Mouse (Mus musculus): ENCODE data around the gene Kcna2. TPM values are rescaled to one million over a fixed set of nuclear protein-coding genes. Genes with fewer than 3 reads are reported as not detected.

Gene Kcna2
- 1 to 10 TPM; 1.1 to 1.5 TPM for total RNA-seq (2021)
- long read RNA-seq, experiment 1, partial matches to known transcripts = 0 of 1 reads
- long read RNA-seq, experiment 1, other reads (novel, unspliced or antisense) = 1 of 1 reads
- long read RNA-seq, experiment 2 = 0 reads

- no peak for DNase-seq
- intact Hi-C loops (cut with DNase I) = no loop called here
Measured at GRCm38 (mm10) chr3:107100811-107101455, at the start of gene Kcna2. Kcna2 (plus strand) TSS chr3:107101146.

DNA sequence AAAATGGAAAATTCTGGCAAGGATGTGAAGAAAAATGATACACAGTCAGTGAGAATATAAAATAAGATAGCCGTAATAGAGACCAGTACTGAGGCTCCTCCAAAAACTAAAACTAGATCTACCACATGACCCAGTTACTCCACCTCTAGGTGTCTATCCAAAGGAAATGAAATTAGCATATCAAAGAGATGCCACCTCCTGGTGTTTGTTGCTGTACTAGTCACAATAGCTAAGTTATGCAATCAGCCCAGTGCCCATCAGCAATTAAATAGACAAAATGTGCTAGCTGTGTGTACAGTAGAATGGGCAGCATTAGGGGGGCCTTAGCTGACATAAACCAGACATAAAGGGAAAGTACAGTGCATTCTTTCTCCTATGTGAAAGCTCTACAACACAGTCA is 39.5 kb upstream of the Kcna2 start:
- intact Hi-C loops (cut with DNase I) = no loop called here
- DNase-seq = no peak

DNA sequence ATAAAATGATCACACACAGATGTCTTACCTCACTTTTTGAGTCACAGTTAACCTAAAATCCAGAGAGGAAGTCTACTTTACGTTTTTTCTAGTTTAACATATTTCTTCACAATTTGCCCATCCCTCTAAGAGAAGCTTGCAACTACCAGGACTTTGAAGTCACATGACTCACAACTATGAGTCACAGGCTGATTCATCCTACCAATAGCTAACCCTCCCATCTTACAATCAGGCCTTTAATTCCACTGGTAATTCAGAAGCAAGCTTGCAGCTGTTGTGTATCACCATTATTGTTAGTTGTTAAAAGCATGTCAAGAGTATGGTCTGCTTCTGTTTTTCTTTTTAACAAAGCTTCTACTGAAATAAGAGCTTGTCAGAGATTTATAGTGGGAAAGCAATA is 38.2 kb upstream of the Kcna2 start:
- DNase-seq = no peak
- intact Hi-C loops (cut with DNase I) = no loop called here

- intact Hi-C loops (cut with DNase I) = no loop called here
- DNase-seq = no peak
Measured at GRCm38 (mm10) chr3:107065510-107066095, 35.3 kb upstream of the Kcna2 start.

GRCm38 (mm10) chr3:107066165-107066850 is 34.6 kb upstream of the Kcna2 start:
- DNase-seq = no peak
- intact Hi-C loops (cut with DNase I) = no loop called here

GRCm38 (mm10) chr3:107067245-107067644 is 33.7 kb upstream of the Kcna2 start:
- intact Hi-C loops (cut with DNase I) = no loop called here
- no peak for DNase-seq

DNA sequence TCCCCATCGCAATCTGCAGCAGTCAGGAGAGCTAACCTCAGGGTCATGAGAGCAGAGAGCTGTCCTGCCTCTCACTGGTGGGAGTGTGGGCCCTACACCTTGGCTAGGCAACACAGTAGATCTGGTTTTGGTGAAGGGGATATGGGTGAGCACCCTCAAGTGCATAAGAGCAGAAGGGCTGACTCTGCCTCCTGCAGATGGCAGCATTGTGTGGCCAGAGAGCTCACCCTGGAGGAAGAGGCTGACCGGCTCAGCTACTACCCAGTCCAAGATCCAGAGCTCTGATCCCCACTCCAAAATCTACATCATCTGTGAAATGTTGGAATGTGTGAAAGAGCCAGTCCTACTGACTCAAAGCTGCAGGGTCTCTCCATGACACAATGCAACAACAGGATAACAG is 27.1 kb upstream of the Kcna2 start:
- no peak for DNase-seq
- intact Hi-C loops (cut with DNase I) = no loop called here

DNA sequence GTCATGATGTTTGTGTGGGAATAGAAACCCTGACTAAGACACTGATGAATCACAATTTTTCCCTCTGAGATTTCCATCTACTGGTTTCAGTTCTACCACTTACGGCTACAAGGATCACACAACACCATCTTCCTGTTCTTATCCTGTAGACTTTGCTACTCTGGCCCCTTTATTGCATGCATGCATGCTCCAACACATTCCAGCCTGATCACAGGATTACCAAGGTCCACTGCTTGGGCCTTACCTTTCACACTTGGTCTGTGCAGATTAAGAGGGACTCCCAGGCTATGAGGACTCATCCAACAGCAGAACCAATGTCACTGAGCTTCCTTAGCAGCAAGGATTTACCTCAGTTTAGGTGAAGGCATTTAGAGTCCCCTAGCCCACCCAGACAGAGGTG is 25.2 kb upstream of the Kcna2 start:
- intact Hi-C loops (cut with DNase I) = no loop called here
- no peak for DNase-seq

- intact Hi-C loops (cut with DNase I) = no loop called here
Measured at GRCm38 (mm10) chr3:107076658-107077057, 24.3 kb upstream of the Kcna2 start.

DNA sequence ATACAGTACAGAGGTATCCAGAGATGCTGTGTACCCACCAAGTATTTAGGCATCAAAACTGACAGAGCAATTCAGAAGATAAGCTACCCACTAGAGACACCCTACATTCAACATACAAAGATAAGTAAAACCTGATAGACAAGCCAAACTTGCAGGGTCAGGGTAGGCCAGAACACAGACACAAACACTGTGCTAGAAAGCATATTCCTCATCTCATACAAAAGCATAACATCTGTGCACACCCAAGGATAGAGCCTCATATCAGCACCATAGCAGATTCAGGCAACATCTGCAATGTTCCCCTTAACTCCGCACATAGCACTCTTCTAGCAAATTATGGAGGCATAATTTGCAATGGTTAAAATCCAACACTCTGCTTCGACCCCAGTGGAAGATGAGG is 23.8 kb upstream of the Kcna2 start:
- intact Hi-C loops (cut with DNase I) = no loop called here
- DNase-seq = no peak

More at GRCm38 (mm10) chr3:107076658-107077057, 24.3 kb upstream of the Kcna2 start:
- DNase-seq = no peak

GRCm38 (mm10) chr3:107080803-107081202 is 20.1 kb upstream of the Kcna2 start:
- DNase-seq = no peak
- intact Hi-C loops (cut with DNase I) = no loop called here

GRCm38 (mm10) chr3:107081227-107081626 is 19.7 kb upstream of the Kcna2 start:
- DNase-seq = no peak

DNA sequence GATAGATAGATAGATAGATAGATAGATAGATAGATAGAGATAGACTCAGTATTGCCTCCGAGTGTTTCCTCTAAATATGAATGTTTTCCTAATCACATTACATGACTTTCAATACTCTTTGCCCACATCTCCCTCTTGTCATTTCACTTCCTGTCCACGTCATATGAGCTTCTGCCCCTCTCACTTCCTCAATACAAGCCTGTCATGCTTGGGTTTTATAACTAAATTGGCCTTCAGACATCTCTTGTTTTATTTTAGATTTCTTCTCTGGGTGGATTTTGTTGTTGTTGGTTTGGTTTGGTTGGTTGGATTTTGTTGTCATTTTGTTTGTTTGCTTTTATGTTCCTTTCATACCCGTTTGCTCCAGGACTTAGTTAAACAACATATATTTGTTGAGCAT is 16.4 kb upstream of the Kcna2 start:
- no peak for DNase-seq
- intact Hi-C loops (cut with DNase I) = no loop called here

More at GRCm38 (mm10) chr3:107081227-107081626, 19.7 kb upstream of the Kcna2 start:
- intact Hi-C loops (cut with DNase I) = no loop called here

GRCm38 (mm10) chr3:107087410-107087809 is 13.5 kb upstream of the Kcna2 start:
- intact Hi-C loops (cut with DNase I) = no loop called here

DNA sequence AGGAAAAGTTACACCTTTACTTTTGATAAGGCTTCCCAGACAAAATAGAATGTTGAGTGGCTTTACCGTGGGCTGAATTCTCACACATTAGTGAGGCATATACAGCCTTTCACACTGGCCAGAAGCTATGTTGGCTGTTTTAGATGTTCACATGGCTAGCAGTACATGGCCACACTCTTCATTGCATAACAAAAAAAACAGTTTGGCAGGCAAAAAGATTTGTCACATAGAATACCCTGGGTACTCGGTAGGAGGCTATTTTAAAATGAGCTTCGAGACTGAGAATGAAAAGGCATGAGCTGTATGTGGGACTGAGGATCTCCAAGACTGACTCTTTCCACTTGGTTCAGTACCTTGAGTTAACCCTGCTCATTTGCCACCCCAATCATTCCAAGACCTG is 12.1 kb upstream of the Kcna2 start:
- DNase-seq = no peak
- intact Hi-C loops (cut with DNase I) = no loop called here

More at GRCm38 (mm10) chr3:107087410-107087809, 13.5 kb upstream of the Kcna2 start:
- no peak for DNase-seq

DNA sequence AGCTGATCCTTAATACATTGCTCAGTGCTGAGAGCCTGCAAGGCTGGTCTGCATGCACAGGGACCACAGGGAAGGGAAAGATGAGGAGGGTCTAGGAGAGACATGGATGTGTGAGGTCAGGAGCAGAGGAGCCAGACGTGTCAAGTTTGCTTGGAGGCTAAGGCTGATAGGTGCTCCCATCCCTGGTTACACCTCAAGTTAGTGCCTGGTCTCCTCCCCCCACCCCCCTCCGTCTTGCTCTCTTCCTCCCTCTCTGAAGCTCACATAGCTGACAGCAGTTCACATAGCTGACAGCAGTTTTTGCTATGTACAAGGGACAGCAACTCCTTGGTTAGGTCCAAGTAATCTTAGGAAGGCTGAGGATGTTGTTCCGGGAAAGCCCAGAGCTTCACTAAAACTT is 11.5 kb upstream of the Kcna2 start:
- no peak for DNase-seq
- intact Hi-C loops (cut with DNase I) = no loop called here

DNA sequence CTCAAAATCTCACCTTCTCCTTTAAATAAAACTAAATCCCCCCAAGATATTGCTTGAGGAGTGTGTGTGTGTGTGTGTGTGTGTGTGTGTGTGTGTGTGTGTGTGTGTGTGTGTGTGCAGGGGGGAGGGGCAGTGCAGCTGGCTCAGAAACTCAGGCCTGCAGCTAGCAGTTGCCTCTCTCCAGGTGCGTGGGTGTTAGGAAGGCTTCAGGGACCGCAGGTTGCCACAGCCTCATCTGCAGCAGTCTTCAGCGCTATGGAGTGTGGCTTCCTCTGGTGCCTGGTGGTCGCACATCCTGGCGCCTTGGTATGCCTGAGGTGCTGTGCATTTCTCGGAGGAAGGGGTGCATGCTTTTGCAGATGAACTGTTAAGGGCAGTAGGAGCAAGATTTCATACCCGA is 10.9 kb upstream of the Kcna2 start:
- no peak for DNase-seq
- intact Hi-C loops (cut with DNase I) = loop anchor here (5.0 kb wide), 1 partner anchor 377 kb away; no protein-coding TSS in a partner anchor

- DNase-seq = no peak
- intact Hi-C loops (cut with DNase I) = loop anchor here (5.0 kb wide), 1 partner anchor 377 kb away; no protein-coding TSS in a partner anchor
Measured at GRCm38 (mm10) chr3:107090403-107091150, 10.4 kb upstream of the Kcna2 start.

DNA sequence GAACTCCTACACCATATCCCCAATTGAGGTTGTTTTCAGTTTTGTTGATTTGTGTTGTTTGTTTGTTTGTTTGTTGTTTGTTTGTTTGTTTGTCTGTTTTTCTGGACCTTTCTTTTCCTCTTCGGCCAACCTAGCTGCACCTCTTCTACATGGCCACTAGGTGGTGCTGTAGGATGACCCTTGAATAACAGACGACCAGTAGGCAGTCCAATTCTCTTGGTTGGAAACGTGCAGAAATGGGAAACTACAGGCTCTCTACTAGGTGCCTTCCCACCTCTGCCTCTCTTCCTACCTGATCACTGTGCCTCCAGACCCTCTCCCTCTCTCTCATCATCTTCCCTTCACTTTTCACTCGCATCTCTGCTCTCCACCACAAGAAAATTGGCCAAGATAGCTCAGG is 6.9 kb upstream of the Kcna2 start:
- no peak for DNase-seq
- intact Hi-C loops (cut with DNase I) = loop anchor here (1.0 to 5.0 kb wide), 2 partner anchors 55 to 373 kb away; no protein-coding TSS in a partner anchor

GRCm38 (mm10) chr3:107096269-107096731 is 4.6 kb upstream of the Kcna2 start:
- DNase-seq = no peak
- intact Hi-C loops (cut with DNase I) = loop anchor here (1.0 kb wide), 1 partner anchor 92 kb away; no protein-coding TSS in a partner anchor

- intact Hi-C loops (cut with DNase I) = no loop called here
- DNase-seq = no peak
Measured at GRCm38 (mm10) chr3:107099866-107100265, 1.1 kb upstream of the Kcna2 start.
